Mouse (Mus musculus) kidney, postnatal 10 days (tissue): ENCODE measurements at regions not wholly inside any gene's neighbourhood (a gene's known extent, or its start where the extent isn't known, plus 50 kb on each side); places are given as distances from the start of the nearest gene placed in this dataset.
"Not testable (repeated sequence)": the region's sequence is repeated elsewhere in the genome, so short reads cannot be mapped to it uniquely, and the experiment has no call there.

Experiments used
- DNase-seq: peaks from one replicate; pipeline ENCODE4 v3.0.0; 2021; ENCODE audit warnings: mixed read lengths

- no peak for DNase-seq
These were observed 1080.3 kb upstream of the Cdh6 start for GRCm38 (mm10) chr15:14253602-14254301.

GRCm38 (mm10) chr15:14251773-14252172 lies 1078.3 kb upstream of the Cdh6 start:
- no peak for DNase-seq

DNA sequence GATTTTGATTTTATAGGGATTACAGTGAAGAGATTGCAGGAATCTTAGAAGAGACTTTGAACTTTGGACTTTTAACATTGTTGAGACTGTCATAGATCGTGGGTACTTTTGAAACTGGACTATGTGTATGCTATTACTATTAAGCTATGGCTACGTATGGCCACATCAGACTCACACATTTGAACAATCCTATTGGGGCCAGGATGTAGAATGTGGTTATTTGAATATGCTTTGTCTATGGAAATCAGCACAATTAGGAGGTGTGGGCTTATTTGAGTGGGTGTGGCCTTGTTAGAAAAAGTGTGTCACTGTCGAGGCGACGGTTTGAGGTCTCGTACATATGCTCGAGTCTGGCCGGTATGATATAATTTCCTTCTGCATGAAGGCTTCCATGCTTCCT lies 1041.8 kb upstream of the Cdh6 start:
- no peak for DNase-seq

DNA sequence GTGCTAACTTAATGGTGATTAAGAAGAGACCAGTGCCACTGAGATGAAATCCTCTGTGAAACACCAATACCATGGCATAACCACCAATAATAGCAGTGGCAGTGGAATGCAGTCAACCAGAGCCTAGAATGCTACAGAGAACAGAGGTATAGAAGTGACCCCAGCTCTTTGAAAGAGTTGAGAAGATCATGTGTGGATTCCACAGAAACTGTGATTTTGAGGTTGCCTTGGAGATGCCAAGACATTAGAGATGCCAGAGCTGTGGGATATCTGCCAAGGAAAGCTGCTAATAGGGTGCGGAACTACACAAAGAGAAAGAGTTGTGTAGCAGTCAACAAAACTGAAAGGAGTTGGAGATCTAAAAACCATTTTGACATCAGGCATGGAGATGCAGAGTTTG lies 1041.3 kb upstream of the Cdh6 start:
- DNase-seq, result no peak

DNA sequence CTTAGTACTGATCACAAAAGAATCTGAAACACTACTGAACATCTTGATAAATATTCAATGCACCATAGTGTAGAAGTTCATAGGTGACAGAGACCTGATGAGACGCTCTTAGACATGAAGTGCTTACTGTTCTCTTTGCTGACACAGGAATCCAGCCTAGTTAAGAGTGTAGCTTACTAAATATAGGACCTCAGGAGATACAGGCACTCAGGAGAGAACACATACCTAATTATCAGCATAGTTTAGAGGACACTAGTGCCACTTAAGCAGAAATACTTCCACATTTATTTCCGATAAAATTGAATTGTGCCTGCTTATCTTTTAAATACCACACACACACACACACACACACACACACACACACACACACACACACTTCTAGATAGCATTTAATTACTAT lies 1004.0 kb upstream of the Cdh6 start:
- DNase-seq, result no peak

GRCm38 (mm10) chr15:14137402-14137801 lies 963.9 kb upstream of the Cdh6 start:
- DNase-seq, result no peak

GRCm38 (mm10) chr15:14123829-14124228 lies 950.4 kb upstream of the Cdh6 start:
- no peak for DNase-seq

GRCm38 (mm10) chr15:14118321-14118720 lies 944.8 kb upstream of the Cdh6 start:
- not testable (repeated sequence) for DNase-seq

DNA sequence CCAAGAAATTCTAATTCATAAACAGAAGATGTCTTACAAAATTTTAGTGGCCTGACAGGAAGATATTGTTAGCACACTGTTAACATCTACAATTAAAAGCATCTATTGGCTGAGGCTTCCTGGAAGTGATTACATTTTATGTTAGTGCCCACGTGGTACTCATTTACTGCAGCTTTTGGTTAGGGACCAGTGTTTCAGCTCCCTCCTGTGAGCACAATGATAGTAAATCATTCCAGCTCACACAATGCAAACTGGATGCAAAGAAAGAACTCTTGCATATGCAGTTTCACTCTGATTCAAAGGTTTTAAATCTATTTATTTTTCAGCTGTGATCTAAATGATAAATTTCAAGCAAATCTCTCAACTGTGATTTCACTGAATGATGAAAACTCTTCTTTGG lies 928.3 kb upstream of the Cdh6 start:
- no peak for DNase-seq

DNA sequence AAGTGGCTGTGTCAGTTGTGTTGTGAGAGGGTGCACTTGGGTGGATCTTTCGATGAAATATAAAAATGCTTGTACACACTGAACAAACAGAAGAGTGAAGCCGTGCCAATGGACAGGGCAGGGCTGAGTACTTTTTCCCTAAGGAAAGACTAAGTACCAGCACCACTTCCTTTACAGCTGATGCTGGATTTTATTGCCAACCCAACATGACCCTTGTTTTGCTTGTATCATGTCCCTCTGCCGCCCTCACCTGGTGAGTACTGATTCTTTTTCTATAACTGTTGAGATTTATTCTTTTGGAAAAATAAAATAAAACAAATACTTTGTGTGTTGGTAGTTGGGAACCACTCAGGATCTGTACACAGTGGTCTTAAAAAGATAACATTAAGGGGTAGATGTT lies 878.4 kb upstream of the Cdh6 start:
- DNase-seq, result peak; percentile 26
